8 mouse cellular contexts compared by ENCODE assay signal in genomic region chr19:44266824-44267498, GRCm38 (mm10). TPM values are rescaled to one million over a fixed set of nuclear protein-coding genes. Genes with fewer than 3 reads are reported as not detected.
A peak's percentile ranks its signal among the peaks of the same experiment; 100 is the strongest.
DNase-seq lines count a peak whose midpoint lies in the region; ATAC-seq and TF ChIP-seq lines count a peak whose summit lies in the region.

No protein-coding gene starts in this region.

- peak overlapping the region; percentile 63 for H3K9ac ChIP-seq in lung, postnatal 0 days (replicated peaks; ENCODE audit: low read depth)

- H3K9me3 ChIP-seq in hindbrain, embryonic 10.5 days, result no peaks in the 10 kb centered on the region
- H3K9me3 ChIP-seq in lung, postnatal 0 days (ENCODE audit: low read length), result no peaks in the 10 kb centered on the region

- H3K36me3 ChIP-seq in hindbrain, embryonic 10.5 days, result no peaks in the 10 kb centered on the region
- H3K36me3 ChIP-seq in lung, postnatal 0 days (ENCODE audit: insufficient read depth, low read length), result no peaks in the 10 kb centered on the region

- peak overlapping the region; percentile 97 for H3K27ac ChIP-seq in hindbrain, embryonic 10.5 days
- H3K27ac ChIP-seq in lung, postnatal 0 days (ENCODE audit: low read length), result peak overlapping the region; percentile 93

- H3K4me3 ChIP-seq in hindbrain, embryonic 10.5 days, result peak overlapping the region; percentile 64
- peak overlapping the region; percentile 56 for H3K4me3 ChIP-seq in lung, postnatal 0 days (ENCODE audit: low read depth, low read length)

- H3K27me3 ChIP-seq in hindbrain, embryonic 10.5 days (ENCODE audit: insufficient read depth, poor library complexity, severe bottlenecking), result no peaks in the 10 kb centered on the region
- no peaks in the 10 kb centered on the region for H3K27me3 ChIP-seq in lung, postnatal 0 days (replicated peaks; ENCODE audit: insufficient read depth, low read length)

- 0 out of 2 replicates have a peak, but pooled peaks have one; percentile 46 for TF ChIP-seq EP300 in lung, postnatal 0 days (IDR thresholded peaks at IDR 0.05)

- H3K4me1 ChIP-seq in hindbrain, embryonic 10.5 days (replicated peaks), result peaks cover 43% of the 10 kb centered on the region
- 0 out of 2 replicates have a peak, but pooled peaks cover 5% of the 10 kb centered on the region for H3K4me1 ChIP-seq in lung, postnatal 0 days (ENCODE audit: insufficient read depth, low read depth, low read length)

- peak; percentile 61 for TF ChIP-seq CTCF in lung, postnatal 0 days (IDR thresholded peaks at IDR 0.05)

- WGBS in hindbrain, embryonic 10.5 days, result under 1% methylated on average over 43 of the region's 43 CpGs
- WGBS in lung, postnatal 0 days, result under 1% methylated on average over 41 of the region's 43 CpGs

- DNase-seq in MN1 (ENCODE audit: low spot score), result peak; percentile 97
- peak; percentile 92 for DNase-seq in cerebellum, adult 9-10 months
- DNase-seq in hindbrain, embryonic 10.5 days (ENCODE audit: low spot score), result peak; percentile 94
- DNase-seq in layer of hippocampus, postnatal 10 days (ENCODE audit: low spot score in 2 of 2), result peak; percentile 84 to 88
- peak; percentile 96 for DNase-seq in lung, postnatal 0 days (ENCODE audit: low spot score)
- peak; percentile 80 for DNase-seq in ovary, postnatal 14 days (ENCODE audit: low spot score)
- DNase-seq in thymus, postnatal 14 days, result peak; percentile 79

- H3K4me2 ChIP-seq in lung, postnatal 0 days (replicated peaks; ENCODE audit: low read depth, low read length), result peak overlapping the region; percentile 77

- peak; percentile 97 for ATAC-seq in frontal cortex, adult (ENCODE audit: low TSS enrichment)
- ATAC-seq in lung, postnatal 0 days, result peak; percentile 99

RNA-seq across cellular contexts. Expression of gene Scd2, which starts 26.5 kb away (rescaled TPM):
- 333 and 352 TPM in 2 replicates for polyA plus RNA-seq in hindbrain, embryonic 10.5 days (2016; fragmentation: Nextera tagmentation; extraction: Ambion mirVana)
- total RNA-seq in layer of hippocampus, postnatal 10 days (2021), result 100 to 1,000 TPM; 715 to 736 TPM
- 99.3 and 118 TPM in 2 replicates for polyA plus RNA-seq in lung, postnatal 0 days (2015; fragmentation: Nextera tagmentation; extraction: Ambion mirVana)

Comparison
In these comparisons a context has a peak if more than half of its experiments do, and no peak if none do; other contexts are left out.
1. Peak in every context shown above with its lines: DNase-seq, ATAC-seq, H3K4me3 ChIP-seq and H3K27ac ChIP-seq.